Mouse (Mus musculus) hindbrain, postnatal 0 days (tissue): Measurements from ENCODE around the gene Jph3. TPM values are rescaled to one million over a fixed set of nuclear protein-coding genes. Genes with fewer than 3 reads are reported as not detected.

ENCODE experiments used
- ATAC-seq: fragments of 200-750 bp; cut with Nextera tagmentation; 2 replicates; pipeline ENCODE4 v1.8.0; 2017; ENCODE audit warnings: mild to moderate bottlenecking, moderate TSS enrichment, moderate library complexity
- DNase-seq: peaks from one replicate; pipeline ENCODE4 v3.0.0-alpha.2; 2015; ENCODE audit warnings: low spot score
- H3K27ac ChIP-seq: fragments of 300-500 bp; sonication (generic); 2 replicates; pipeline ENCODE4 v1.5.1; 2014; ENCODE audit warnings: mild to moderate bottlenecking
- H3K27me3 ChIP-seq: fragments of 300-500 bp; sonication (generic); 2 replicates; pipeline ENCODE4 v1.6.1; 2014; ENCODE audit warnings: low read length, mixed read lengths; ENCODE audit not compliant: insufficient read depth
- H3K36me3 ChIP-seq: fragments of 300-500 bp; sonication (generic); 2 replicates; pipeline ENCODE4 v1.6.1; 2014; ENCODE audit warnings: low read length, mixed read lengths; ENCODE audit not compliant: insufficient read depth
- H3K4me1 ChIP-seq: fragments of 300-500 bp; sonication (generic); 2 replicates; pipeline ENCODE4 v1.6.1; 2014; ENCODE audit warnings: antibody characterized with exemption, low read length, mixed read lengths; ENCODE audit not compliant: insufficient read depth
- H3K4me2 ChIP-seq: fragments of 300-500 bp; sonication (generic); 2 replicates; pipeline ENCODE4 v1.6.1; 2014; ENCODE audit warnings: low read depth, mild to moderate bottlenecking, low read length, moderate library complexity, mixed read lengths
- H3K4me3 ChIP-seq: fragments of 300-500 bp; sonication (generic); 2 replicates; pipeline ENCODE4 v1.5.1; 2014; ENCODE audit warnings: low read length
- H3K9ac ChIP-seq: fragments of 300-500 bp; sonication (generic); replicated peaks from 2 replicates; pipeline ENCODE4 v1.6.1; 2014; ENCODE audit warnings: mild to moderate bottlenecking, low read length, moderate library complexity, mixed read lengths
- H3K9me3 ChIP-seq: fragments of 300-500 bp; sonication (generic); 2 replicates; pipeline ENCODE4 v1.6.1; 2016; ENCODE audit warnings: low read length, mixed read lengths
- CTCF ChIP-seq: IDR thresholded peaks from 2 replicates; pipeline ENCODE4 v1.5.1; 2016; ENCODE audit warnings: antibody characterized with exemption, control low read depth, low read depth
- WGBS: fragments of 180-500 bp; shearing (Covaris S2); extraction: QIAGEN DNeasy Blood & Tissue Kit; methylation state at CpG from one replicate; pipeline ENCODE4 v1.1.7; 2014; 5-methylcytosine and 5-hydroxymethylcytosine counted together
- polyA plus RNA-seq: library from polyadenylated mRNA; unstranded; fragments of >200 nt; fragmentation: Nextera tagmentation; extraction: Ambion mirVana; gene quantifications from 2 replicates; pipeline ENCODE4 v1.2.1, GENCODE M21; 2015
- total RNA-seq: library from RNA; depleted of rRNA; stranded (reverse); fragments of >200 nt; gene quantifications from 2 replicates; pipeline ENCODE4 v1.2.3, GENCODE M21; 2014

Gene Jph3
- total and polyA plus RNA-seq, 2 experiments from 2014 or later = 75.2 to 102 TPM

GRCm38 (mm10) chr8:121727164-121727563 is 2.3 kb upstream of the Jph3 start:
- no peak for ATAC-seq
- no peaks in the 10 kb centered on the region for H3K36me3 ChIP-seq
- 50% methylated on average over 3 of the region's 3 CpGs for WGBS
- peak; percentile 43 for TF ChIP-seq CTCF
- no peak overlapping the region for H3K27ac ChIP-seq
- H3K4me2 ChIP-seq = no peak overlapping the region
- no peaks in the 10 kb centered on the region for H3K9me3 ChIP-seq
- H3K27me3 ChIP-seq = peaks cover 5% of the 10 kb centered on the region
- H3K4me1 ChIP-seq = no peaks in the 10 kb centered on the region; the same call in 1 of the 2 replicates
- no peak for DNase-seq
- no peak overlapping the region for H3K9ac ChIP-seq
- no peak overlapping the region for H3K4me3 ChIP-seq

- Histone ChIP-seq H3K27ac (peak overlapping the region; percentile 56; the same call in 1 of the 2 replicates), H3K27me3 (peaks cover 5% of the 10 kb centered on the region), H3K36me3 (no peaks in the 10 kb centered on the region), H3K4me1 (peaks cover 8% of the 10 kb centered on the region), H3K9me3 (no peaks in the 10 kb centered on the region), H3K4me3 (peak overlapping the region; percentile 65), H3K9ac (peak overlapping the region; percentile 69), H3K4me2 (peak overlapping the region; percentile 77)
- DNase-seq = peak; percentile 68
- no peak for TF ChIP-seq CTCF
- peak; percentile 36; the same call in 1 of the 2 replicates for ATAC-seq
- WGBS = under 1% methylated on average over 31 of the region's 54 CpGs
Observed at GRCm38 (mm10) chr8:121729754-121730153, 331 bp downstream of the Jph3 start.

GRCm38 (mm10) chr8:121730170-121730569 is 747 bp downstream of the Jph3 start:
- Histone ChIP-seq H3K9me3 (no peaks in the 10 kb centered on the region), H3K36me3 (no peaks in the 10 kb centered on the region), H3K4me2 (peak overlapping the region; percentile 77), H3K27ac (peak overlapping the region; percentile 56; the same call in 1 of the 2 replicates), H3K4me3 (peak overlapping the region; percentile 65), H3K9ac (peak overlapping the region; percentile 69), H3K27me3 (peaks cover 5% of the 10 kb centered on the region), H3K4me1 (peaks cover 8% of the 10 kb centered on the region)
- peak; percentile 71 for DNase-seq
- ATAC-seq = peak; percentile 33; the same call in 1 of the 2 replicates
- WGBS = under 1% methylated on average over 43 of the region's 60 CpGs
- TF ChIP-seq CTCF = no peak

GRCm38 (mm10) chr8:121730646-121731045 is 1.2 kb downstream of the Jph3 start:
- WGBS = under 1% methylated on average over 35 of the region's 37 CpGs
- peak; percentile 25 for DNase-seq

DNA sequence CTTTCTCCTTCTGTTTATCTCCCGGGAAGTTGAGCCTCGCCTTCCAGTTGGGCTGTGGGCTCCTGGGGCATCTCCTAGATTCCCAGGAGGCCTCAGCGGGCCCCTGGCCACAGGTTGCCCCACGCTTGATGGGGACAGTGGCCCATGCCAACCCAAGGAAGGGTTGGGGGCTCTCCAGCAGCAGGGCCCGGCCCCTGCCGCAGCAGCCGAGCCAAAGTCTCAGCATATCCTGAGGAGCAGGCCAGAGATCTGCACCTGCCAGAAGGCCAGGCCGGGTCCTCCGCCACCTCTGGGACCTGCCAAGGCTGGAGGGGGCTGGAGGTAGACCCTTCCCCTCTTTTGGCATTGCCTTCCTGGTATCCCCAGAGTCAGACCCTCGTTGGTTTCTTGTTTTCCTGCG is 1.6 kb downstream of the Jph3 start:
- Histone ChIP-seq H3K36me3 (no peaks in the 10 kb centered on the region), H3K9ac (peak overlapping the region; percentile 69), H3K9me3 (no peaks in the 10 kb centered on the region), H3K27ac (peak overlapping the region; percentile 52; the same call in 1 of the 2 replicates), H3K27me3 (peaks cover 5% of the 10 kb centered on the region), H3K4me1 (peaks cover 8% of the 10 kb centered on the region), H3K4me3 (peak overlapping the region; percentile 65), H3K4me2 (peak overlapping the region; percentile 77)
- peak; percentile 25 for ATAC-seq
- TF ChIP-seq CTCF = no peak
- no peak for DNase-seq
- 2% methylated on average over 11 of the region's 11 CpGs for WGBS

More at GRCm38 (mm10) chr8:121730646-121731045, 1.2 kb downstream of the Jph3 start:
- H3K4me3 ChIP-seq = peak overlapping the region; percentile 65
- H3K27me3 ChIP-seq = peaks cover 5% of the 10 kb centered on the region
- H3K9ac ChIP-seq = peak overlapping the region; percentile 69
- H3K9me3 ChIP-seq = no peaks in the 10 kb centered on the region
- H3K27ac ChIP-seq = peak overlapping the region; percentile 52; the same call in 1 of the 2 replicates
- peak; percentile 13; the same call in 1 of the 2 replicates for ATAC-seq
- H3K4me1 ChIP-seq = peaks cover 8% of the 10 kb centered on the region
- H3K4me2 ChIP-seq = peak overlapping the region; percentile 77
- H3K36me3 ChIP-seq = no peaks in the 10 kb centered on the region
- no peak for TF ChIP-seq CTCF

GRCm38 (mm10) chr8:121731471-121732333 is 2.3 kb downstream of the Jph3 start:
- Histone ChIP-seq H3K4me2 (peak overlapping the region; percentile 77), H3K9me3 (no peaks in the 10 kb centered on the region), H3K4me1 (peaks cover 8% of the 10 kb centered on the region), H3K36me3 (no peaks in the 10 kb centered on the region), H3K27ac (peak overlapping the region; percentile 52; the same call in 1 of the 2 replicates), H3K4me3 (peak overlapping the region; percentile 65), H3K9ac (peak overlapping the region; percentile 69), H3K27me3 (peaks cover 5% of the 10 kb centered on the region)
- ATAC-seq = peak; percentile 43
- WGBS = 4% methylated on average over 26 of the region's 26 CpGs
- DNase-seq = peak; percentile 73
- no peak for TF ChIP-seq CTCF

DNA sequence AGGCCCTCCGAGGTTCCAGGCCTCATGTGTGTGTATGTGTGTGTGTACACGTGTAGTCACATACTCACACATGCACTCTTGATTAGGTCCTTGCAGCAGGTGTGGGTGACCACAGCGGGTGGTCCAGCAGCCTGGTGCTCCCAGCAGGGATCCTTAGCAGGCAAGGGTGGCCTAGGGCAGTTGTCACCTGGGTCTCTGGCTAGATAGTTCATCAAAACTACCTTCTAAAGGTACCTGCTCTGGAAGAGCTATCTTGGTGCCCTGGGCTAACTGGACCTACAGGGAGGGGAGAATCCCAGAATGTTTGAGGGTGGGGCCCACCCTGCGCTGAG is 2.9 kb downstream of the Jph3 start:
- WGBS = 49% methylated on average over 4 of the region's 4 CpGs
- Histone ChIP-seq H3K4me3 (peak overlapping the region; percentile 65), H3K4me2 (peak overlapping the region; percentile 77), H3K4me1 (peaks cover 8% of the 10 kb centered on the region), H3K27me3 (peaks cover 5% of the 10 kb centered on the region), H3K36me3 (no peaks in the 10 kb centered on the region), H3K9ac (peak overlapping the region; percentile 69), H3K27ac (no peak overlapping the region), H3K9me3 (no peaks in the 10 kb centered on the region)
- no peak for TF ChIP-seq CTCF
- ATAC-seq (no peak), DNase-seq (no peak)
